Mouse (Mus musculus): ENCODE results near the gene Dph1. TPM values are rescaled to one million over a fixed set of nuclear protein-coding genes. Genes with fewer than 3 reads are reported as not detected.
"Not testable (repeated sequence)": the region's sequence is repeated elsewhere in the genome, so short reads cannot be mapped to it uniquely, and the experiment has no call there.

The Dph1 gene
- total RNA-seq, 2 experiments from 2014 or later, result 4.6 to 5.6 TPM

- DNase-seq (ENCODE audit: low spot score), result not testable (repeated sequence)
These were observed 16.5 kb downstream of the Dph1 start for GRCm38 (mm10) chr11:75174574-75174973.

- no peak for DNase-seq (ENCODE audit: low spot score)
These were observed 17.3 kb downstream of the Dph1 start for GRCm38 (mm10) chr11:75173799-75174165.

GRCm38 (mm10) chr11:75173095-75173798, 17.8 kb downstream of the Dph1 start:
- DNase-seq (ENCODE audit: low spot score), result peak; percentile 69

- no peak for DNase-seq (ENCODE audit: low spot score)
These were observed 18.6 kb downstream of the Dph1 start for GRCm38 (mm10) chr11:75172151-75173094.

GRCm38 (mm10) chr11:75171186-75171865, 19.7 kb downstream of the Dph1 start:
- no peak for DNase-seq (ENCODE audit: low spot score)

GRCm38 (mm10) chr11:75170136-75170751, 20.8 kb downstream of the Dph1 start:
- peak; percentile 94 for DNase-seq (ENCODE audit: low spot score)

GRCm38 (mm10) chr11:75169405-75170080, 21.5 kb downstream of the Dph1 start, which contains the start of gene Hic1:
TSS of gene Hic1 (minus strand) at chr11:75169519.
- no peak for DNase-seq (ENCODE audit: low spot score)

- peak; percentile 88 for DNase-seq (ENCODE audit: low spot score)
These were observed 22.3 kb downstream of the Dph1 start for GRCm38 (mm10) chr11:75168590-75169361.

GRCm38 (mm10) chr11:75167643-75168589, 23.1 kb downstream of the Dph1 start:
- DNase-seq (ENCODE audit: low spot score), result no peak

- DNase-seq (ENCODE audit: low spot score), result no peak
These were observed 24.0 kb downstream of the Dph1 start for GRCm38 (mm10) chr11:75166861-75167642.

GRCm38 (mm10) chr11:75166193-75166842, 24.7 kb downstream of the Dph1 start:
- DNase-seq (ENCODE audit: low spot score), result no peak

GRCm38 (mm10) chr11:75165441-75166192, 25.4 kb downstream of the Dph1 start:
- DNase-seq (ENCODE audit: low spot score), result peak; percentile 89

- DNase-seq (ENCODE audit: low spot score), result no peak
These were observed 26.3 kb downstream of the Dph1 start for GRCm38 (mm10) chr11:75164750-75165149.

- DNase-seq (ENCODE audit: low spot score), result no peak
These were observed 27.0 kb downstream of the Dph1 start for GRCm38 (mm10) chr11:75164051-75164450.

GRCm38 (mm10) chr11:75163379-75163778, 27.7 kb downstream of the Dph1 start:
- DNase-seq (ENCODE audit: low spot score), result no peak

- no peak for DNase-seq (ENCODE audit: low spot score)
These were observed 28.4 kb downstream of the Dph1 start for GRCm38 (mm10) chr11:75162591-75163080.
